Mouse (Mus musculus) kidney, embryonic 16.5 days (tissue): ENCODE measurements around the gene Gstm2. TPM values are rescaled to one million over a fixed set of nuclear protein-coding genes. Genes with fewer than 3 reads are reported as not detected.
"Not testable (repeated sequence)": the region's sequence is repeated elsewhere in the genome, so short reads cannot be mapped to it uniquely, and the experiment has no call there.

ENCODE experiments used
- ATAC-seq: fragments of 200-750 bp; cut with Nextera tagmentation; 2 replicates; pipeline ENCODE4 v1.8.0; 2017; ENCODE audit warnings: moderate TSS enrichment; ENCODE audit not compliant: low FRiP score, low TSS enrichment
- H3K27ac ChIP-seq: fragments of 300-500 bp; sonication (generic); 2 replicates; pipeline ENCODE4 v1.5.1; 2014; ENCODE audit warnings: low read length
- H3K27me3 ChIP-seq: fragments of 300-500 bp; sonication (generic); 2 replicates; pipeline ENCODE4 v1.6.1; 2014; ENCODE audit warnings: low read length, control low read depth, mixed read lengths; ENCODE audit not compliant: insufficient read depth
- H3K36me3 ChIP-seq: fragments of 300-500 bp; sonication (generic); 2 replicates; pipeline ENCODE4 v1.6.1; 2014; ENCODE audit warnings: low read length, control low read depth, mixed read lengths; ENCODE audit not compliant: insufficient read depth
- H3K4me1 ChIP-seq: fragments of 300-500 bp; sonication (generic); 2 replicates; pipeline ENCODE4 v1.6.1; 2014; ENCODE audit warnings: low read length, control low read depth, mixed read lengths; ENCODE audit not compliant: insufficient read depth
- H3K4me2 ChIP-seq: fragments of 300-500 bp; sonication (generic); replicated peaks from 2 replicates; pipeline ENCODE4 v1.6.1; 2014; ENCODE audit warnings: low read depth, low read length
- H3K4me3 ChIP-seq: fragments of 300-500 bp; sonication (generic); 2 replicates; pipeline ENCODE4 v1.5.1; 2014; ENCODE audit warnings: mild to moderate bottlenecking, low read length
- H3K9ac ChIP-seq: fragments of 300-500 bp; sonication (generic); replicated peaks from 2 replicates; pipeline ENCODE4 v1.6.1; 2014; ENCODE audit warnings: low read length
- H3K9me3 ChIP-seq: fragments of 300-500 bp; sonication (generic); 2 replicates; pipeline ENCODE4 v1.6.1; 2016; ENCODE audit warnings: low read length, control low read depth
- WGBS: fragments of 180-500 bp; shearing (Covaris S2); extraction: QIAGEN DNeasy Blood & Tissue Kit; methylation state at CpG from one replicate; pipeline ENCODE4 v1.1.7; 2014; 5-methylcytosine and 5-hydroxymethylcytosine counted together
- polyA plus RNA-seq: library from polyadenylated mRNA; unstranded; fragments of >200 nt; fragmentation: Nextera tagmentation; extraction: Ambion mirVana; gene quantifications from 2 replicates; pipeline ENCODE4 v1.2.1, GENCODE M21; 2015

The Gstm2 gene
- polyA plus RNA-seq, 1 experiment from 2014 or later = 132 TPM

DNA sequence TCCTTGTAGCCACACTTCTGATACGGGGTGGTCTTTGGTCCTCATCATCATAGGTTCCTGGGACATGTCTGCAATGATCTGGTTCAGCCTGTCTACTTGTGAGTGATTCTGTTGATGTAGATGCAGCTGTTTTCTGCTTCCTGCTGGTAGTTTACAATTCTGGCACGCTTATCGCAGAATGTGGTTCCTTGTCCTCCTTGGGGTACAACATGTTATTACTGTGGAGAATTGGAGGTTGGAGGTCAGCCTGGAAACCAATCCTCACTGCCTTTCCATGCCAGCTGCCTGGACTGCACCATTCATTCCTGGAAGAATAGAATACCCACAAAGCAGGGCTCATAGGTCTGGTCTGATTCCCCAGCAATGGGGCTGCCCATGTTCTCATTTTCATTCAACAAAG lies 13.2 kb upstream of the Gstm2 start:
- H3K36me3 ChIP-seq = no peaks in the 10 kb centered on the region
- H3K4me2 ChIP-seq = no peak overlapping the region
- no peak overlapping the region for H3K27ac ChIP-seq
- 90% methylated on average over 3 of the region's 3 CpGs for WGBS
- no peaks in the 10 kb centered on the region for H3K9me3 ChIP-seq
- no peaks in the 10 kb centered on the region for H3K4me1 ChIP-seq
- no peak for ATAC-seq
- H3K27me3 ChIP-seq = no peaks in the 10 kb centered on the region
- no peak overlapping the region for H3K9ac ChIP-seq
- H3K4me3 ChIP-seq = no peak overlapping the region

DNA sequence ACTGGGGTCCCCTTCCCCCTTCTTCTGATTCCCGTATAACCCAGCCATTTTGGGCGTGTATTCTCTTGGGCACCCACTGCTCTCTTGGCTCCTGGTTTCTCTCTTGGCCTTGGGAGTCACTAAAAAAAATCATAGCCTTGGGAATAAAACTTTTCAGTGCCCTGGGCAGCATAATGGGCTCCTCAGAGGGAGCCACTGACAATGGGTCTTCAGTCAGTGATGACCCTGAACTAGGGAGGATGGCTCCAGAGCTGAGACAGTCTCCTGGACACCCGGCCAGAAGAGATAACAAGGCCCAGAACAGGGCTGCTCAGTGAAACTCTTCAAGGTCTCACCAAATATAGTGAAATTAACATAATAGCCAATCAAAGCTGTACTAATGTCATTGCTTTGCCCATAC lies 12.3 kb upstream of the Gstm2 start:
- no peaks in the 10 kb centered on the region for H3K36me3 ChIP-seq
- H3K9ac ChIP-seq = no peak overlapping the region
- no peaks in the 10 kb centered on the region for H3K27me3 ChIP-seq
- 89% methylated on average over 3 of the region's 3 CpGs for WGBS
- no peak overlapping the region for H3K27ac ChIP-seq
- no peaks in the 10 kb centered on the region for H3K9me3 ChIP-seq
- no peak overlapping the region for H3K4me3 ChIP-seq
- no peaks in the 10 kb centered on the region for H3K4me1 ChIP-seq
- ATAC-seq = no peak
- no peak overlapping the region for H3K4me2 ChIP-seq

GRCm38 (mm10) chr3:107996576-107996975 lies 10.3 kb upstream of the Gstm2 start:
- H3K36me3 ChIP-seq = no peaks in the 10 kb centered on the region
- H3K4me1 ChIP-seq = no peaks in the 10 kb centered on the region
- H3K27ac ChIP-seq = no peak overlapping the region
- no peak overlapping the region for H3K4me3 ChIP-seq
- WGBS = 85% methylated on average over 4 of the region's 4 CpGs
- no peak overlapping the region for H3K9ac ChIP-seq
- H3K9me3 ChIP-seq = no peaks in the 10 kb centered on the region
- no peaks in the 10 kb centered on the region for H3K27me3 ChIP-seq
- H3K4me2 ChIP-seq = no peak overlapping the region
- ATAC-seq = no peak

DNA sequence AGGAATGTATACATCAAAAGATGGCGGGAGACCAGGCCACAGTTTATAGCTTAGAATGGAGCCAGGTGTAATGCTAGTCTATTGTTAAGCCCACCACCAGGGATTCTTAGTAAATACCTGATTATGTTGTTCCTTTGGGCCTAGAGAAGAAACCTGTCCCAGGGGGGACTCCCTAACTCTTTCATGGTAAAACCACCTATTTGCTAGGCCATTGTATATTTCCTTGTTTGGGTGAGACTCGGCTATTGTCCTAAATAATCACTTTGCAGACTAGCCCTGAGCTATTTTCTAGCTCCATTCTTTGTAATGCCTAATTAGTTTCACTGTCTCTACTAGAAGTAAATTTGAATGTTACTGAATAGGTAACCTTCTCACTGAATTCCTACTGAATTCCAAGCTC lies 9.7 kb upstream of the Gstm2 start:
- H3K27me3 ChIP-seq, H3K36me3 ChIP-seq, H3K4me1 ChIP-seq, H3K4me2 ChIP-seq, H3K9ac ChIP-seq, H3K4me3 ChIP-seq, H3K27ac ChIP-seq, H3K9me3 ChIP-seq, ATAC-seq: not testable (repeated sequence)
- 83% methylated on average over 2 of the region's 2 CpGs for WGBS

DNA sequence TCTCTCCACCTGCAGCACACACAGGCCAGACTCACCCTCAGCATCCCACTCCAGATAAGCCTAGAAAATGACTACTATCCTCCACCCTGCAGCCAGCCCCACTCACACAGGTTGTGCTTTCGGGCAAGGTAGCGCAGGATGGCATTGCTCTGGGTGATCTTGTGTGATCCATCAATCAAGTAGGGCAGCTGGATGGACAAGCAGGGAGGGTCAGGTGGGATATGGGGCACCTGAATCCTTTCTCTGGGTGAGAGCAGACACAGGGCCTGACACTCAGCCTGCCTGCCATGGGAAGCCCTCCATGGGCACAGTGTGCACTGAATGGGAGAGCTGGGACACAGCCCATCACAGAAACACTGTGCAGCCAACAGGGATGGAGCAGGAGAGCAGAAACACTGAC lies 1.1 kb downstream of the Gstm2 start:
- H3K4me2 ChIP-seq, H3K27ac ChIP-seq, ATAC-seq, H3K36me3 ChIP-seq, H3K4me3 ChIP-seq, H3K9me3 ChIP-seq, H3K27me3 ChIP-seq, H3K9ac ChIP-seq: not testable (repeated sequence)
- peaks cover 16% of the 10 kb centered on the region for H3K4me1 ChIP-seq
- WGBS = 96% methylated on average over 2 of the region's 2 CpGs

DNA sequence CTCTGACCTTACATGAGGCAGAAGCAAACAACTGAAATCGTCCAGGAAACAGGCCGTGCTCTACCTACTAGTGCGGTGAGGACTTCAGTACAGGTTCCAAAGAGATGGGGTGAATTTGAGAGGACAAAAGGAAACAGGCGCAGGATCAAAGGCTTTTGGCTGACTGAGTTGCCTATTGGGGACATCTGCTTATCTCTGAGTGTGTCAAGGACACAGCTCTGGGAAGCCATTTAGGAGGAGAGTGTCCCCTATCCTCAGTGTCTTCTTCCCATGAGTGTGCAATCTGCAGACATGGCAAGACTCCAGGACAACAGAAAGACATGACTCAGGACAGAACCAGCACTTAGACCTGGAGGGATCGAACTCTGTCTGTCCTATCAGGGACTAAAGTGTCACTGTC lies 1.8 kb downstream of the Gstm2 start:
- H3K36me3 ChIP-seq = no peaks in the 10 kb centered on the region
- H3K4me2 ChIP-seq = no peak overlapping the region
- H3K9me3 ChIP-seq = no peaks in the 10 kb centered on the region
- H3K4me3 ChIP-seq = no peak overlapping the region
- H3K27me3 ChIP-seq = no peaks in the 10 kb centered on the region
- WGBS = 72% methylated on average over 5 of the region's 5 CpGs
- no peak overlapping the region for H3K27ac ChIP-seq
- H3K9ac ChIP-seq = no peak overlapping the region
- ATAC-seq = no peak
- H3K4me1 ChIP-seq = peaks cover 16% of the 10 kb centered on the region

DNA sequence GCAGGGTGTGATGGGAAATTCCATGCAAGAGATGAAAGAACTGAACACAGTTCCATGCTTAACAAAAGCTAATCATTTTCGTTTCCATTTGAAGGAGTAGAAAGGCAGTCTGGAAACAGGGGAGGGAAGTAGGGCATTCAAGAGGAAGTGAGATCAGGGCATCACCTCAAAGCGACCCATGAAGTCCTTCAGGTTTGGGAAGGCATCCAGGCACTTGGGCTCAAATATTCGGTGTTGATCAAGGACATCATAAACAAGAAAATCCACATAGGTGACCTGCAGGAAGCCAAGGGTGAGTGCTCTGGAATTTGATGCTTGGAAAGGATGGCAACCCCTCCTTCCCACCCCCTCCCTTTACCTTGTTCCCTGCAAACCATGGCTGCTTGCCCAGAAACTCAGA lies 2.5 kb downstream of the Gstm2 start:
- H3K27ac ChIP-seq = no peak overlapping the region
- H3K9me3 ChIP-seq = no peaks in the 10 kb centered on the region
- H3K9ac ChIP-seq = no peak overlapping the region
- H3K4me3 ChIP-seq = no peak overlapping the region
- H3K4me2 ChIP-seq = no peak overlapping the region
- H3K36me3 ChIP-seq = no peaks in the 10 kb centered on the region
- WGBS = 47% methylated on average over 3 of the region's 3 CpGs
- H3K27me3 ChIP-seq = no peaks in the 10 kb centered on the region
- H3K4me1 ChIP-seq = peaks cover 16% of the 10 kb centered on the region
- ATAC-seq = no peak

- H3K9ac ChIP-seq = no peak overlapping the region
- no peaks in the 10 kb centered on the region for H3K9me3 ChIP-seq
- peaks cover 16% of the 10 kb centered on the region for H3K4me1 ChIP-seq
These were observed 3.5 kb downstream of the Gstm2 start for GRCm38 (mm10) chr3:107982726-107983125.

GRCm38 (mm10) chr3:107981261-107981660 lies 5.0 kb downstream of the Gstm2 start:
- Histone ChIP-seq H3K4me3 (no peak overlapping the region), H3K27ac (no peak overlapping the region), H3K9me3 (no peaks in the 10 kb centered on the region), H3K4me2 (no peak overlapping the region), H3K9ac (no peak overlapping the region), H3K36me3 (no peaks in the 10 kb centered on the region), H3K4me1 (peaks cover 12% of the 10 kb centered on the region; the same call in 1 of the 2 replicates), H3K27me3 (no peaks in the 10 kb centered on the region)
- WGBS = 66% methylated on average over 3 of the region's 3 CpGs
- ATAC-seq = no peak

More at GRCm38 (mm10) chr3:107982726-107983125, 3.5 kb downstream of the Gstm2 start:
- Histone ChIP-seq H3K27me3 (no peaks in the 10 kb centered on the region), H3K4me2 (no peak overlapping the region), H3K27ac (no peak overlapping the region), H3K36me3 (no peaks in the 10 kb centered on the region), H3K4me3 (no peak overlapping the region)
- no peak for ATAC-seq
- WGBS = 61% methylated on average over 6 of the region's 6 CpGs

- WGBS = 85% methylated on average over 3 of the region's 3 CpGs
- Histone ChIP-seq H3K9me3 (no peaks in the 10 kb centered on the region), H3K36me3 (no peaks in the 10 kb centered on the region), H3K4me2 (no peak overlapping the region), H3K27me3 (no peaks in the 10 kb centered on the region), H3K27ac (no peak overlapping the region), H3K4me1 (no peaks in the 10 kb centered on the region), H3K9ac (no peak overlapping the region), H3K4me3 (no peak overlapping the region)
- no peak for ATAC-seq
These were observed 8.6 kb downstream of the Gstm2 start for GRCm38 (mm10) chr3:107977691-107978090.

DNA sequence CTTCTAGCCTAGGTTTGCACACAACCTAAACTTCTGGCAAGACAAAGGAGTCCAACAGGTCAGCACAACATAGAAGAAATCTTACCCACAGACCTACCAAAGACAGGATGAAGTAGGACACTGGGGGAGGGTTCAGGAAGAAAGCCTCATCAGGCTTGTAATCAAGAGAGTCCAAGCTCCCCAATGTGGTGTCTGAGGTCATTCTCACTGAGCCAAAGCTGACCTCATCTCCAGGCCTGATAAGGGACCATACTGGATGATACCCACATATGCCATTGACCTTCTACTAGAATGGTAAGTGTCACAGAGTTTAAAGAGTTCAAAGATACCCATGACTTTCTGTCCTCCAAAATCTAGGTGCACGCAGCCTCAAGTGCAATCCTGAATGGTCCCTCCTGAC lies 12.0 kb downstream of the Gstm2 start:
- Histone ChIP-seq H3K27me3 (no peaks in the 10 kb centered on the region), H3K9me3 (no peaks in the 10 kb centered on the region), H3K27ac (no peak overlapping the region), H3K4me2 (no peak overlapping the region), H3K4me1 (no peaks in the 10 kb centered on the region), H3K9ac (no peak overlapping the region), H3K36me3 (no peaks in the 10 kb centered on the region), H3K4me3 (no peak overlapping the region)
- no peak for ATAC-seq
- WGBS = 92% methylated on average over 1 of the region's 1 CpGs
